Mouse (Mus musculus) v-Abl transformed pro-B cells (cell line): Measurements from ENCODE around the gene Tceal5.
"Not testable (repeated sequence)": the region's sequence is repeated elsewhere in the genome, so short reads cannot be mapped to it uniquely, and the experiment has no call there.

ENCODE experiments used
- in situ Hi-C, 2 experiments: fragments of 400-800 bp; cut with MboI; formaldehyde crosslinking; loops; one replicate each; pipeline ENCODE4 v1.15.1; 2025; ENCODE audit not compliant: unreplicated experiment in 2 of 2

The Tceal5 gene

DNA sequence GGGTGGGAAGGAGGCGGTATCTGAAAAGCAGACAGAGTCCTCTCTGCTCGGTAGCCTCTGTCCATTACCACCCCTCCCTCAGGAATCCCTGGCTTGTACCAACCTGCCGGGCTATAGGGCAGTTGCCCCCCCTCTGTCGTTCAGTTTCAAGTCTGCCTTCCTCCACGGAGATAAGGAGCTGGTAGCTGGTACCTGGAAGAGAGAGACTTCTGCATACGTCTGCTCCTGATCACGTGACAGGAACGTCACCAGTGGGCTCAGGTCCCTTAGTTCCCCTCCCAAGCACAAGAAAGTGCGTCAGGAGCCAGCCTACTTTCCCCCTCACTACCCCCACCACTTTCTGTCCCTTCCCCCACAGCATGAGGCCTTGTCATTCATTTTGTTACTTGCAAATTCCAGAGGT, at the start of gene Tceal5:
Gene Tceal5 (minus strand): TSS at position 213 of the 403 bp plus-strand sequence.
- in situ Hi-C loops: no loop called here

- in situ Hi-C loops: no loop called here
Observed at GRCm38 (mm10) chrX:136252023-136252729, 48.5 kb upstream of the Tceal5 start.

DNA sequence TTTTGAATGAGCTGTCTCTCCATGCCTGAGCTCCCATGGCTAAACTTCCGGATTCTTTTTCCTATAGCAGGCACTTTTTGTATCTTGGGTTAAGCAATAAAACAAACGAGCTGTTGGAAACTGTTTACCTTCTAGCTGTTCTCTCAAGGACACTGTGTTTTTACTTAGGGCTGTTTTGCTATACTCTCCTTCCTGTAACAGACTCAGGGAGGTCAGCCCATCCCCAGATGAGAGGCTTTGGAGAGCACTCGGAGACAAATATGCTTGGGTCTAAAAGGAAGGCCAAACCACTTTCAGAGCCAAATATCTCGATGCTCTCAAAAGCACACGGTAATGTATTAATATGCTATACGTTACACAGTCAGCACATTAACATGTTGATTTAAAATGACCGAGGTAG, 46.0 kb upstream of the Tceal5 start:
- in situ Hi-C loops: no loop called here

GRCm38 (mm10) chrX:136248811-136249210, 45.1 kb upstream of the Tceal5 start:
- in situ Hi-C loops: no loop called here

- in situ Hi-C loops: no loop called here
Observed at GRCm38 (mm10) chrX:136245521-136246071, 41.9 kb upstream of the Tceal5 start.

GRCm38 (mm10) chrX:136244574-136245229, 41.0 kb upstream of the Tceal5 start, which contains the start of gene Tceal9:
Tceal9 (plus strand) TSS chrX:136245079.
- in situ Hi-C loops: loop anchor here in 1 of 2 experiments (5.0 kb wide), 1 partner anchor 58 kb away; no protein-coding TSS in a partner anchor

- in situ Hi-C loops: loop anchor here in 1 of 2 experiments (5.0 kb wide), 1 partner anchor 59 kb away; no protein-coding TSS in a partner anchor
Observed at GRCm38 (mm10) chrX:136243181-136243580, 39.5 kb upstream of the Tceal5 start.

DNA sequence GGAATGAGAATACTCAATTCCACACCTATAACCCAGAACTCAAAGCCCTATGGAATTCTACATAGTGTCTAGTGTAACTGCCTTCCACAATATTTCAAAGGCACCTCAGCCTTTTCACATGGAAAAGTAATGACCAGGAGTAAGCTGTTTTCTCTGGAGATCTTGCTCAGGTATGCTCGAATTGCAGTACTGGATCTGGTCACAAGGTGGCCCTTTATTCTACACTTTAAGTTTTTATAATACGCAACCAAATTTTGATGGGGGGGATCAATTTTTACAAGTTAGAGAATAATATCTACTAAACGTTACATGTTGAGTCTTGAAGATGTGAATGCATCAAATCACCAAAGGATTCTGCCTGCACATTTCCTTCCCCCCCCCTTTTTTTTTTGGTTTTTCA, 34.4 kb upstream of the Tceal5 start:
- in situ Hi-C loops: loop anchor here in 1 of 2 experiments (5.0 kb wide), 1 partner anchor 64 kb away; no protein-coding TSS in a partner anchor

- in situ Hi-C loops: no loop called here
Observed at GRCm38 (mm10) chrX:136227768-136228167, 24.1 kb upstream of the Tceal5 start.

- in situ Hi-C loops: no loop called here
Observed at GRCm38 (mm10) chrX:136223714-136224113, 20.0 kb upstream of the Tceal5 start.

- in situ Hi-C loops: no loop called here
Observed at GRCm38 (mm10) chrX:136216303-136216702, 12.6 kb upstream of the Tceal5 start.

- in situ Hi-C loops: not testable (repeated sequence)
Observed at GRCm38 (mm10) chrX:136214729-136215677, 11.3 kb upstream of the Tceal5 start, which contains the start of the genes Tceal7 and Bex1. Tceal7 (plus strand) TSS chrX:136214779. Bex1 (minus strand) TSS chrX:136215513.

DNA sequence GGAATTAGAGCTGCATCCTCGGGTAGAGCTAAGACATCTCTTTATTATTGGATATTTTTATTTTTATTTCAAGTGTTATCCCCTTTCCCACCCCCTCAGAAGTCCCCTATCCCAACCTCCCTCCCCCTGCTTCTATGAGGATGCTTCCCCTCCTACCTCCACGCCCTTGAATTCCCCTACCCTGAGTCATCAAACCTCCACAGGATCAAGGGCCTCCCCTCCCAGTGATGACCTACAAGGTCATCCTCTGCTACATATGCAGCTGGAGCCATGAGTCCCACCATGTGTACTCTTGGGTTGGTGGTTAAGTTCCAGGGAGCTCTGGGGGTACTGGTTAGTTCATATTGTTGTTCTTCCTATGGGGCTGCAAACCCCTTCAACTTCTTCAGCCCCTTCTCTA, 9.7 kb upstream of the Tceal5 start:
- in situ Hi-C loops: no loop called here

- in situ Hi-C loops: no loop called here
Observed at GRCm38 (mm10) chrX:136204406-136204805, 730 bp upstream of the Tceal5 start.

DNA sequence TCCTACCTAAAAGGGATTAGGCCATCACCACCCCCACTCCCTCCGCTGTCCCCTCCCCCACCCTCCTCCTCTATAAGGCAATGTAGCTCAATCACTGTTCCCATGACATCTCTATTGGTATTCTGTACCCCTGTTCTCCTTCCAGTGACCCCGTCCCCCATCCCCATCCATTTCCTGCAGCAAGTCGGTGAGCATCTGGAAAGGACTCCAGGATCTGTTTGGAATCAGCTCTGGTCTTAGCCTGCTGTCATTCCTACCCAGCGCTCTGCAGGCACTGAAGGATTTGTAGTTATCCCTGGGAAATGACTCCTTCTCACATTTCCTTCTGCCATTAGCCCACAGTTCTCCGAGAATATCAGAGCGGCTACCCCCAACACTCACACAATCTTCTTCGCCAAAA, 419 bp downstream of the Tceal5 start:
- in situ Hi-C loops: no loop called here

DNA sequence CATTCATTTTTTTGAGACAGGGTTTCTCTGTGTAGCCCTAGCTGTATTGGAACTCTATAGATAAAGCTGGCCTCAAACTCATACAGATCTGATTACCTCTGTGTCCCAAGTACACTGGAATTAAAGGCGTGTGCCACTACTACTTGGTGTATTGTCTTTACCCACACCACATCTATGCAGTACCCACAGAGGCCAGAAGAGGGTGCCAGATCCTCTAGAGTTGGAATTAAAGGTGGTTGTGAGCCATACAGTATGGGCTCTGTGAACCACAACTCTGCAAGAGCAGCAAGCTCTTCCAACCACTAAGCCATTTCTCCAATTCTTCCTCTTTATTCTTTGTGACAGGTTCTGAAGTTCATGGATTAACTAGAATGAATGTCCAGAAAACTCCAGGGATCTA, 6.8 kb downstream of the Tceal5 start:
- in situ Hi-C loops: no loop called here

GRCm38 (mm10) chrX:136195193-136195944, 8.3 kb downstream of the Tceal5 start:
- in situ Hi-C loops: no loop called here

DNA sequence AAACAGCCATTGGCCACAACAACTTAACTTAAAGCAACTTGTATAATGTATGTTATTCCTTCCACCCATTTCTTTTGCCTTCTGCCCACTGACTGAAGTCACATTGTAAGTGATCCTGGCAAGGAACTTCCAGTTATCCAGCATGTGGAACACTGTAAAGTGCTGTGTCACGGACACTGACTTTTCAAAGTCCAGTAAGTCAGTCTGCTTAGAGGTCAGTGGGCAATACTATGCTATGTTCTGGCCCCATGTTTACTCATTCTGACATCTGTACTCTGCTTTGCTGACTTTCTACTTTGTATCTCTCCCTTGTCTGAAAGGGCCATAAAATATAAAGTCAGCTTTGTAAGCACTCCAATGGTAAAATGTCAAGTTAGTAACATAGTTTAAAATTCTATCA, 20.6 kb downstream of the Tceal5 start:
- in situ Hi-C loops: no loop called here

DNA sequence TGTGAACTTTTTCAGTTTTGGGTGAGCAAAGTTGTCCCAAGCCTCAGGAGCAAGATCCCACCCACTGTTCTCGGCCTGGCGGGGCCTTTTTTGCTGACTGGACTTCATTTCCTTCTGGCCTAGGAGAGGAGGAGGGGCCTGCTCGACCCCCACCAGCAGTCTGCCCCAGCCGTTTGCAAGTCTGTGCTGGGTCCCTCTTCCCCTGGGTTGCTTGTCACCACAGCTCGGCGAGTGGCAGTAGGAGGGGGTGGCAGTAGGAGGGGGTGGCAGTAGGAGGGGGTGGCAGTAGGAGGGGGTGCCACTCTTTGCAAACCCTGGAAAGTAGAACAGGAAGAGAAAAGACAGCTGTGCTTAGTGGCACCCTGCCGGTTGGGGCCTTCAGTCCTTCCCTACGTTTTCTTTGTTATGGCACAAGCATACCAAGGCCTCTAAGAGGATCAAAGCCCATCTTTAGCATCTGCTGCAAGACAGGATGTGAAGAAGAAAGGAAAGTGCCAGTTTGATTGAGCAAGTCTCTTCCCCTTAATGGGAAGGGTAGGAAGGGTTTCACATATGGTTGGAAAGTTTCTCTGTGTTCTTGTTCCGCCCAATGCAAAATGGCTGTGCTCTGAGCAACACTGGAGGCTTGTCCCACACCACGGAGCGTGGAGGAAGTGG, 22.7 kb downstream of the Tceal5 start:
- in situ Hi-C loops: no loop called here
